Mouse (Mus musculus) Patski (cell line): ENCODE results near the gene Tesmin. TPM values are rescaled to one million over a fixed set of nuclear protein-coding genes. Genes with fewer than 3 reads are reported as not detected.
A peak's percentile ranks its signal among the peaks of the same experiment; 100 is the strongest.

ENCODE experiments used
- ATAC-seq: fragments of 100-300 bp; one replicate; pipeline ENCODE4 v1.8.0; 2021
- CTCF ChIA-PET: fragments of 350-600 bp; sonication (Branson Sonifier 250); formaldehyde crosslinking; loops from one replicate; lab custom pipeline; 2022; ENCODE audit warnings: inconsistent platforms; lab: Charles Lee
- POLR2A ChIA-PET: fragments of 350-600 bp; sonication (Branson Sonifier 250); formaldehyde crosslinking; loops from one replicate; lab custom pipeline; 2022; ENCODE audit warnings: antibody characterized with exemption, inconsistent platforms; lab: Charles Lee
- DNase-seq: peaks from one replicate; pipeline ENCODE4 v3.0.0-alpha.2; 2011; ENCODE audit warnings: low read depth, low spot score
- H3K27me3 ChIP-seq: fragments of 371-371 bp; one replicate; pipeline ENCODE4 v1.5.1; 2021
- CTCF ChIP-seq: fragments of 100-300 bp; IDR thresholded peaks from one replicate; pipeline ENCODE4 v1.5.1; 2021
- in situ Hi-C: fragments of 300-500 bp; cut with MboI; formaldehyde crosslinking; loops from 3 replicates; pipeline ENCODE4 v1.11.1; 2018; ENCODE audit warnings: low pct_unique_long_range_greater_than_20kb, mixed read lengths
- polyA plus RNA-seq: library from polyadenylated mRNA; unstranded; gene quantifications from one replicate; pipeline ENCODE4 v1.2.3, GENCODE M21; 2021

The Tesmin gene
- polyA plus RNA-seq, 1 experiment from 2014 or later = 0.64 TPM

- in situ Hi-C loops = no loop called here
- peak; percentile 46 for DNase-seq
Observed at GRCm38 (mm10) chr19:3389089-3389488, 432 bp downstream of the Tesmin start.

DNA sequence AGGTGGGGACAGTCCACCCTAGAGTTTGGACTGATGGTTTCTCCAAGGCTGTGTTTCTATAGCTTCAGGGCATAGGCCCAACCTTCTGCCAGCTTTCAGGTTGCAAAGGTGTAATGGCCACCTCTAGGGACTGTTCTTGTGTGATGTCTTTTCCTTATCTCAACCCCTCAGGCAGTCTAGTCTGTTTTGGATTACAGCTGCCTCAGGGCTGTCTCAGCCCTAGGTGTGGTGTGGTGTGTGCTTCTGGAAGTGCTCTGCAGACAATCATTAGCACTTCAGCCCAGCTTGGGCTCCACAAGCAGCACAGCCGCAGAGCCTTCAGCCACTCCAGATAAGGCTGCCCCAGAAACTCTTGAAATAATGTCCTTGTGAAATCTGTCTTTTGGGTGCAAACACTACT is 3.7 kb downstream of the Tesmin start:
- TF ChIP-seq CTCF = no peak
- DNase-seq = no peak
- no peak for ATAC-seq
- H3K27me3 ChIP-seq = no peaks in the 10 kb centered on the region
- in situ Hi-C loops = loop anchor here (5.0 kb wide), 1 partner anchor 35 kb away; no protein-coding TSS in a partner anchor
- CTCF ChIA-PET = interaction anchor here (1.4 to 5.9 kb wide), 2 partner anchors 24 to 58 kb away, joined by 4 to 43 read pairs; no protein-coding TSS in a partner anchor
- POLR2A ChIA-PET = no interaction called here

More at GRCm38 (mm10) chr19:3389089-3389488, 432 bp downstream of the Tesmin start:
- TF ChIP-seq CTCF = peak; percentile 99
- peak; percentile 94 for ATAC-seq
- ChIA-PET CTCF (interaction anchor here (0.6 to 5.9 kb wide), 21 partner anchors 9 to 103 kb away, joined by 3 to 43 read pairs (median 5); no protein-coding TSS in a partner anchor), POLR2A (no interaction called here)
- no peaks in the 10 kb centered on the region for H3K27me3 ChIP-seq

DNA sequence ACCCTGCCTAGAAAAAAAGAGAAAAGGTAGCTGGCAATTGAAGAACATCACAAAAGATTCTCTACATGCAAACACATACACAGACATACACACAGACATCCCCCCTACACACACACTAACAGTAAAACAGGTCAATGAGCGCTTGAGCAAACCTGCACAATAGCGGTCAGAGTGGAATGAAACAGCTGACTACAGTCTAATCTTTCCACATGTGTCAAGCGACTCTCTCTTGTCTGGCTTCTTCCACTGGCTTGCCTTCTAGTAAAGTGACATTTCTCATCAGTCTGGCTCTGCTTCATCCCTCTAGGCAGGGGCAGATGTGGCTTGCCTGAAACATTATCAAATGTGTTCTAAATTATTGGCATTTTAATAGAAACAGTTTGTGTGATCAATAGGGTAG is 5.6 kb downstream of the Tesmin start:
- in situ Hi-C loops = loop anchor here (5.0 kb wide), 1 partner anchor 33 kb away; no protein-coding TSS in a partner anchor
- DNase-seq (no peak), ATAC-seq (no peak)
- no peaks in the 10 kb centered on the region for H3K27me3 ChIP-seq
- ChIA-PET POLR2A (no interaction called here), CTCF (interaction anchor here (1.0 to 2.1 kb wide), 4 partner anchors 10 to 57 kb away, joined by 3 to 9 read pairs (median 6); no protein-coding TSS in a partner anchor)
- no peak for TF ChIP-seq CTCF

DNA sequence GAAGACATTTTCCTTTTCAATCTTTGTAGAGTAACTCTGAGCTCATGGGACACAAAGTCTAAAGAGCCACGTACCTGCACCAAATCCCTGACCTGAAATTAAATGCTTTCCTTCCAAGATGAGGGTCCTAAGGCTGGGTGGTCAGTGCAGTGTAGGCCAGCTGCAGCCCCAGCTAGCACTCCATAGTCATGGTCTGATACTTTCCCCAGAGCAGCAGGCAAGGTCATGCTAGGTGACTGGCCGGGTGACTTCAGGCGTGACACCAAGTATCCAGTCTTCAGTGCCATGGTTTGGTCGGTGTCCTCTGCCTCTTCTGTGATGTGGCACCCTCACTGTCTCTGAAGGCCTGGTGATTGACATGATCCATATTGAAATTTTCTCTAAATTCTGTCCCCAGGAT is 11.4 kb downstream of the Tesmin start:
- POLR2A ChIA-PET = no interaction called here
- H3K27me3 ChIP-seq = no peaks in the 10 kb centered on the region
- DNase-seq = no peak
- in situ Hi-C loops = no loop called here
- TF ChIP-seq CTCF = no peak
- ATAC-seq = no peak
- CTCF ChIA-PET = interaction anchor here (1.0 to 2.7 kb wide), 4 partner anchors 8 to 51 kb away, joined by 3 to 9 read pairs (median 6); partner anchors contain the start of gene Tesmin

- POLR2A ChIA-PET = no interaction called here
- no peak for TF ChIP-seq CTCF
- no peak for ATAC-seq
- H3K27me3 ChIP-seq = no peaks in the 10 kb centered on the region
- DNase-seq = no peak
- CTCF ChIA-PET = no interaction called here
- in situ Hi-C loops = no loop called here
Observed at GRCm38 (mm10) chr19:3401504-3401903, 12.8 kb downstream of the Tesmin start.

DNA sequence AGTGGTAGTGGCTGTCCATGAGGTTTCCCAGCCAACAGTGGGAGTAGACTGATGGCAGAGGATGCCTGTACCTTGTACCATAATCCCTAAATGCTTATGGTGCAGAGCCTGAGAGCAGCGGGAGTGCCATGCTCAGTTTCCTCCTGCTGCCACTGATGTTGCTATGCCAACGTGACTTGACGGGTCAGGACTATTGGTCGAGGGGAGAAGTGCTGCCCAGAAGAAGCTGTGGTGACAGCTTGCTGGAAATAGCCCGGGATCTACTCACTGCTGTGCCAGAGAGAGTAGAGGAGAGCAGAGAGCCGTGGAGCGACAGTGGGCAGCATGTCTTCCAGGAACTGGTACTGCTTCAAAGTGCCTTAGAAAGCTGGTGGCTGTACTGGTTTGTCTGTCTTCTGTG is 13.3 kb downstream of the Tesmin start:
- CTCF ChIA-PET = interaction anchor here (1.4 to 2.3 kb wide), 2 partner anchors 22 to 48 kb away, joined by 3 to 11 read pairs; no protein-coding TSS in a partner anchor
- POLR2A ChIA-PET = no interaction called here
- ATAC-seq (no peak), DNase-seq (no peak)
- H3K27me3 ChIP-seq = no peaks in the 10 kb centered on the region
- in situ Hi-C loops = no loop called here
- no peak for TF ChIP-seq CTCF

DNA sequence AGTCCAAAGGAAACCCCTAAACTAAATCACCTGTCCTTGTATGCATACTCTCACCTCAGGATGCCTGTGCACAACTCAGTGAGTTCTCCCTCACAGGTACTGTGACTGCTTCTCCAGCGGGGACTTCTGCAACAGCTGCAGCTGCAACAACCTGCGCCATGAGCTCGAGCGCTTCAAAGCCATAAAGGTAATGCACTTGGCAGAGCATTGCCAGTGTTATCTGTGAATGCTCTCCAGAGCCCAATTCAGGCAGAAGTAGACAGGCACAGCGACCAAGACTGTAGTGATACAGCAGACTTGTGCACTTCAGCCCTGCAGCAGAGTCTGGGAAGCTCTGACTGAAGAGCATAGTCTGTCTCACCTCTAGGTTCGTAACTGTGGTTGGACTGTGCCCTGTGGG is 13.7 kb downstream of the Tesmin start:
- no peak for TF ChIP-seq CTCF
- ATAC-seq = no peak
- in situ Hi-C loops = no loop called here
- no peak for DNase-seq
- H3K27me3 ChIP-seq = no peaks in the 10 kb centered on the region
- ChIA-PET POLR2A (interaction anchor here (0.9 kb wide), 1 partner anchor 27 kb away, joined by 3 read pairs; no protein-coding TSS in a partner anchor), CTCF (interaction anchor here (0.8 to 2.3 kb wide), 4 partner anchors 13 to 48 kb away, joined by 3 to 11 read pairs (median 8); no protein-coding TSS in a partner anchor)

- POLR2A ChIA-PET = interaction anchor here (0.5 kb wide), 1 partner anchor 76 kb away, joined by 3 read pairs; no protein-coding TSS in a partner anchor
- ATAC-seq = no peak
- CTCF ChIA-PET = interaction anchor here (0.9 to 2.6 kb wide), 6 partner anchors 8 to 46 kb away, joined by 3 to 12 read pairs (median 7); partner anchors contain the start of gene Tesmin
- no peak for TF ChIP-seq CTCF
- no peaks in the 10 kb centered on the region for H3K27me3 ChIP-seq
- no peak for DNase-seq
- in situ Hi-C loops = no loop called here
Observed at GRCm38 (mm10) chr19:3404030-3404429, 15.4 kb downstream of the Tesmin start.

DNA sequence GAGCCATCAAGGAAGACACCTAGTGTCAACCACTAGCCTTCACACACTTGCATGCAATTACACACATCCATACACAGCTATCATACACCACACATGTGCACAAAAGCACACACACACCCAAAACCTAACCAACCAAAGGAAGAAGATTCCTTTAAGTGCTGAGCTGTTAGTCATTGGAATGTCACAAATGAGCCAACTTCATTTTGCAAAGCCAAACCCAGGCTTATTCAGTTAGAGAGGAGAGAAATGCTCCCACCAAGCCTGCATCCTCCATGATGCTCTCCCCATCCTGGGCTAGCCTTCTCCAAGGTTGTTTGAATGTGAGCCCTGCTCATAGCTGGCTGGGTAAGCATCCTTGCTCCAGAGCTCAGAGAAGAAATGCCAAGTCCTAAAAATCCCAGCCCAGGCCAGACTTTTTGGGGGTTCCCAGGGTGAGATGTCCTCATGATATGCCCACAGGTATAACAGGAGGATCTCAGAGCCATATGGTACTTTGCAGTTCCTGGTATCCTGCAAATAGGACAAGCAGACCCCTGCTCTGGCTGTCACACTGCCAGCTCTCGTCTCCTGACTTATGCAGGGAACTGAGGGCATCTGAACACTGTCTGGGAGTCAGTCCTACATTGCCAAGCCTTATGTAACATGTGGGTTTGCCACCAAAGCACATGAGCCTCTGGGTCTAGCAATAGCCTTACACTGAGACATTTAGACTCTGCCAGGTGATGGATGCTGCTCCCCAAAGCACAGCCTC is 17.0 kb downstream of the Tesmin start:
- POLR2A ChIA-PET = no interaction called here
- ATAC-seq (no peak), DNase-seq (no peak)
- in situ Hi-C loops = no loop called here
- CTCF ChIA-PET = interaction anchor here (1.4 to 2.6 kb wide), 5 partner anchors 9 to 45 kb away, joined by 3 to 12 read pairs (median 6); partner anchors contain the start of gene Tesmin
- no peak for TF ChIP-seq CTCF
- H3K27me3 ChIP-seq = no peaks in the 10 kb centered on the region

DNA sequence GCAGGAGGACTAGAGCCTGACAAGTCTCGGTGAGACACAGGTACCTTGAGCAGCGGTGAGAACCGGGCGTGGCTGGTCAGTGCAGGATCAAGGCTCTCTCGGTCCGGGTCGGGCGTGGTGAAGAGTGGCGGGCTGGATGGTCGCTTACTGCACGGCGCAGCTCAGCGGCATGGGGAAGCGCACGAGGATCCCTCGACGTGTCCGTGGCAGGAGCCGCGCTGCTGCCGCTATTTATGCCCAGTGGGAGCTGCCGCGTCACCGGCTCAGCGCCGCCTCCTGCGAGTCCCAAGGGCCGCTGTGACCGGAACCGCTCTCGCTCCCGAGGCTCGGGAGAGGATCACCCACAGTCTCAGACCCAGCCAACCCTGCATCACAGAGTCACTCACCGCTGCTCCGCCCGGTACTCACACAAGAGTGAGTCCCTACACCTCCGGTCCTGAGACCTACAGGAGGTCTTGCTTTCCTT is 25.6 kb downstream of the Tesmin start, which contains the start of gene Gal:
Gene Gal, minus strand, starts transcription at position 277 of the 466 bp plus-strand sequence.
- in situ Hi-C loops = no loop called here
- no peaks in the 10 kb centered on the region for H3K27me3 ChIP-seq
- no peak for DNase-seq
- ChIA-PET POLR2A (no interaction called here), CTCF (no interaction called here)
- TF ChIP-seq CTCF = no peak
- no peak for ATAC-seq

DNA sequence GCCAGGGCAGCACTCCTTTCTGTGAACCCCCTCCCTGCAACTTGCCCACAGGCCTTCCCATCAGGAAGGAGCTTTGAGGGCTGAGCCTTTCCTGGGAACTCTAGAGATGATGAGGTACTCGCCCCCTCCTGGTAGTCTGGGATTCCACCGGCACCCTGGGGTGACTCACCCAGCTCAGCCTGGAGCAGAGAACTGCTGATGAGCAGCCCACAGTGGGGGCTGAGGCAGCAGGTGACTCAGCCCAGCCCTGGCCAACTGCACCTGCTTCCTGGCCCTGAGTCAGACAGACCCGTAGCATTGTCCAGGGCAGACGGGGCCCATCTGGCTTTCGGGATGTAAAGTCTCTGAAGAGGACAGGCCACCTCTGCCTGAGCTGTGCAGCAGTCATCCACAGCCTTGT is 30.6 kb downstream of the Tesmin start:
- ChIA-PET CTCF (interaction anchor here (0.8 to 1.9 kb wide), 8 partner anchors 9 to 96 kb away, joined by 3 to 5 read pairs (median 4); partner anchors contain the start of gene Tesmin), POLR2A (no interaction called here)
- no peaks in the 10 kb centered on the region for H3K27me3 ChIP-seq
- TF ChIP-seq CTCF = no peak
- ATAC-seq = peak; percentile 99
- in situ Hi-C loops = no loop called here
- DNase-seq = peak; percentile 85
